Mouse (Mus musculus): ENCODE data around the gene H13. TPM values are rescaled to one million over a fixed set of nuclear protein-coding genes. Genes with fewer than 3 reads are reported as not detected.

The H13 gene
- polyA plus RNA-seq, 1 experiment from 2014 or later: 98.8 TPM

- Histone ChIP-seq H3K4me2 (ENCODE audit: low read depth, low read length) (no peak overlapping the region), H3K9ac (ENCODE audit: low read length) (0 out of 2 replicates have a peak overlapping the region, but pooled peaks have one; percentile 3), H3K9me3 (ENCODE audit: control insufficient read depth, low read length) (no peaks in the 10 kb centered on the region), H3K36me3 (ENCODE audit: control insufficient read depth, insufficient read depth, low read length) (peaks cover 31% of the 10 kb centered on the region), H3K27ac (ENCODE audit: low read length) (no peak overlapping the region), H3K4me1 (replicated peaks; ENCODE audit: control insufficient read depth, insufficient read depth, low read length) (peaks cover 28% of the 10 kb centered on the region), H3K4me3 (ENCODE audit: low read length) (no peak overlapping the region), H3K27me3 (ENCODE audit: control insufficient read depth, insufficient read depth, low read depth, low read length) (no peaks in the 10 kb centered on the region)
- WGBS: 74% methylated on average over 11 of the region's 11 CpGs
- no peak for ATAC-seq (ENCODE audit: low read depth)
Measured at GRCm38 (mm10) chr2:152674148-152674547, 4.9 kb downstream of the H13 start.

DNA sequence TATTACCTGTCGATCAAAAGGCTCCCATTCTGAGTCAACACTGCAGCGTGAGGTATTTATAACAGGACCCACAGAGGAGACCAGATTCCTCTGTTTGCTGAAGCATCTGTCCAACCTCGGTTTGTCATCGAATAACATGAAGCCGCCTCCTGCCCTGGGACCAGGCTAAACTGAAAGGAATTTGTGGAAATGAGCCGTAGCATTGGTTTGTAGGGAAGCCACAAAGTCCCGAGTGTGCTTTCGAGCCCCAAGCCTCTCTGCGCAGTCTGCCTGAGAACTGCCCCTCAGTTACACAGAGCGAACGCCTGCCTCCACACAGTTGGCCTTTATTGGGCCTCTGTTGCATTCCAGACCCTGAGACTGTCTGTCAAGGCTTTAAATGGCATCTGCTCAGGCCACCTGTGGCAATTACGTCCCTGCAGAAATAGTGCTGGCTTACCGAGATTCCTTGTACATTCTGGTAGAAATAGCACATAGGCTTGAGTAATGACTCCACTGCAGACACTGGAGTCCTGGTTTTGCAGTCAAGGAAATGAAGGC is 6.1 kb downstream of the H13 start:
- no peak overlapping the region for H3K27ac ChIP-seq (ENCODE audit: low read length)
- peaks cover 26% of the 10 kb centered on the region for H3K4me1 ChIP-seq (replicated peaks; ENCODE audit: control insufficient read depth, insufficient read depth, low read length)
- H3K9ac ChIP-seq (ENCODE audit: low read length): no peak overlapping the region
- no peak for ATAC-seq (ENCODE audit: low read depth)
- WGBS: 85% methylated on average over 13 of the region's 13 CpGs
- no peak overlapping the region for H3K4me3 ChIP-seq (ENCODE audit: low read length)
- peaks cover 38% of the 10 kb centered on the region for H3K36me3 ChIP-seq (ENCODE audit: control insufficient read depth, insufficient read depth, low read length)
- no peaks in the 10 kb centered on the region for H3K27me3 ChIP-seq (ENCODE audit: control insufficient read depth, insufficient read depth, low read depth, low read length)
- H3K4me2 ChIP-seq (ENCODE audit: low read depth, low read length): no peak overlapping the region
- no peaks in the 10 kb centered on the region for H3K9me3 ChIP-seq (ENCODE audit: control insufficient read depth, low read length)

DNA sequence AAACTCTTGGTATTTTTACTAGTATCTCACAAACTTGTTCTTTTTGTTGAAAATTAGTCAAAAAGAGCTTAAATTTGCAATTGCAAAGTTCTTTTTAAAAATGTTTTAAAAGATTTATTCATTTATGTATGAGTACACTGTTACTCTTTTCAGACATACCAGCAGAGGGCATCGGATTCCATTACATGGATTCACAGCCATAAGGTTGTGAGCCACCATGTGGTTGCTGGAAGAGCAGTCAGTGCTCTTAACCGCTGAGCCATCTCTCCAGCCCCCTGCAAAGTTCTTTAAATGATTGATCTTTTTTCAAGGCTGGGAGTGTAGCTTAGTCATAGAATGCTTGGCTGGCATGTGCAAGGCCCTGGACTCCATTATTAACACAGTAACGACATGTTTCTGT is 9.0 kb downstream of the H13 start:
- no peak overlapping the region for H3K4me2 ChIP-seq (ENCODE audit: low read depth, low read length)
- peaks cover 58% of the 10 kb centered on the region for H3K36me3 ChIP-seq (ENCODE audit: control insufficient read depth, insufficient read depth, low read length)
- 0 out of 2 replicates have a peak, but pooled peaks have one; percentile 66 for ATAC-seq (ENCODE audit: low read depth)
- H3K27me3 ChIP-seq (ENCODE audit: control insufficient read depth, insufficient read depth, low read depth, low read length): no peaks in the 10 kb centered on the region
- WGBS: 57% methylated on average over 3 of the region's 3 CpGs
- H3K9ac ChIP-seq (ENCODE audit: low read length): no peak overlapping the region
- 0 out of 2 replicates have a peak, but pooled peaks cover 3% of the 10 kb centered on the region for H3K4me1 ChIP-seq (replicated peaks; ENCODE audit: control insufficient read depth, insufficient read depth, low read length)
- H3K27ac ChIP-seq (ENCODE audit: low read length): no peak overlapping the region
- no peaks in the 10 kb centered on the region for H3K9me3 ChIP-seq (ENCODE audit: control insufficient read depth, low read length)
- no peak overlapping the region for H3K4me3 ChIP-seq (ENCODE audit: low read length)

GRCm38 (mm10) chr2:152678925-152679324 is 9.7 kb downstream of the H13 start:
- Histone ChIP-seq H3K27ac (ENCODE audit: low read length) (no peak overlapping the region), H3K4me1 (replicated peaks; ENCODE audit: control insufficient read depth, insufficient read depth, low read length) (0 out of 2 replicates have a peak, but pooled peaks cover 2% of the 10 kb centered on the region), H3K9ac (ENCODE audit: low read length) (no peak overlapping the region), H3K36me3 (ENCODE audit: control insufficient read depth, insufficient read depth, low read length) (peaks cover 62% of the 10 kb centered on the region), H3K4me2 (ENCODE audit: low read depth, low read length) (no peak overlapping the region), H3K27me3 (ENCODE audit: control insufficient read depth, insufficient read depth, low read depth, low read length) (no peaks in the 10 kb centered on the region), H3K4me3 (ENCODE audit: low read length) (no peak overlapping the region), H3K9me3 (ENCODE audit: control insufficient read depth, low read length) (no peaks in the 10 kb centered on the region)
- no peak for ATAC-seq (ENCODE audit: low read depth)
- WGBS: 87% methylated on average over 5 of the region's 5 CpGs

GRCm38 (mm10) chr2:152679701-152680355 is 10.6 kb downstream of the H13 start:
- WGBS: 76% methylated on average over 8 of the region's 8 CpGs
- Histone ChIP-seq H3K36me3 (ENCODE audit: control insufficient read depth, insufficient read depth, low read length) (peaks cover 71% of the 10 kb centered on the region), H3K27ac (ENCODE audit: low read length) (no peak overlapping the region), H3K4me3 (ENCODE audit: low read length) (no peak overlapping the region), H3K9me3 (ENCODE audit: control insufficient read depth, low read length) (no peaks in the 10 kb centered on the region), H3K4me2 (ENCODE audit: low read depth, low read length) (no peak overlapping the region), H3K9ac (ENCODE audit: low read length) (no peak overlapping the region), H3K27me3 (ENCODE audit: control insufficient read depth, insufficient read depth, low read depth, low read length) (no peaks in the 10 kb centered on the region), H3K4me1 (replicated peaks; ENCODE audit: control insufficient read depth, insufficient read depth, low read length) (no peaks in the 10 kb centered on the region)
- ATAC-seq (ENCODE audit: low read depth): no peak

GRCm38 (mm10) chr2:152683086-152683485 is 13.8 kb downstream of the H13 start:
- Histone ChIP-seq H3K27me3 (ENCODE audit: control insufficient read depth, insufficient read depth, low read depth, low read length) (no peaks in the 10 kb centered on the region), H3K4me3 (ENCODE audit: low read length) (no peak overlapping the region), H3K4me2 (ENCODE audit: low read depth, low read length) (no peak overlapping the region), H3K9me3 (ENCODE audit: control insufficient read depth, low read length) (peaks cover 8% of the 10 kb centered on the region), H3K4me1 (replicated peaks; ENCODE audit: control insufficient read depth, insufficient read depth, low read length) (peaks cover 3% of the 10 kb centered on the region; the same call in 1 of the 2 replicates), H3K9ac (ENCODE audit: low read length) (no peak overlapping the region), H3K27ac (ENCODE audit: low read length) (no peak overlapping the region), H3K36me3 (ENCODE audit: control insufficient read depth, insufficient read depth, low read length) (peaks cover 82% of the 10 kb centered on the region)
- 87% methylated on average over 5 of the region's 5 CpGs for WGBS
- ATAC-seq (ENCODE audit: low read depth): no peak

- Histone ChIP-seq H3K9ac (ENCODE audit: low read length) (peak overlapping the region; percentile 57), H3K36me3 (ENCODE audit: control insufficient read depth, insufficient read depth, low read length) (peaks cover 67% of the 10 kb centered on the region), H3K4me1 (replicated peaks; ENCODE audit: control insufficient read depth, insufficient read depth, low read length) (peaks cover 3% of the 10 kb centered on the region; the same call in 1 of the 2 replicates), H3K9me3 (ENCODE audit: control insufficient read depth, low read length) (peaks cover 8% of the 10 kb centered on the region), H3K4me2 (ENCODE audit: low read depth, low read length) (peak overlapping the region; percentile 49), H3K27ac (ENCODE audit: low read length) (peak overlapping the region; percentile 38; the same call in 1 of the 2 replicates), H3K27me3 (ENCODE audit: control insufficient read depth, insufficient read depth, low read depth, low read length) (no peaks in the 10 kb centered on the region), H3K4me3 (ENCODE audit: low read length) (peak overlapping the region; percentile 59)
- WGBS: 58% methylated on average over 12 of the region's 12 CpGs
- no peak for ATAC-seq (ENCODE audit: low read depth)
Measured at GRCm38 (mm10) chr2:152686399-152686798, 17.1 kb downstream of the H13 start.

DNA sequence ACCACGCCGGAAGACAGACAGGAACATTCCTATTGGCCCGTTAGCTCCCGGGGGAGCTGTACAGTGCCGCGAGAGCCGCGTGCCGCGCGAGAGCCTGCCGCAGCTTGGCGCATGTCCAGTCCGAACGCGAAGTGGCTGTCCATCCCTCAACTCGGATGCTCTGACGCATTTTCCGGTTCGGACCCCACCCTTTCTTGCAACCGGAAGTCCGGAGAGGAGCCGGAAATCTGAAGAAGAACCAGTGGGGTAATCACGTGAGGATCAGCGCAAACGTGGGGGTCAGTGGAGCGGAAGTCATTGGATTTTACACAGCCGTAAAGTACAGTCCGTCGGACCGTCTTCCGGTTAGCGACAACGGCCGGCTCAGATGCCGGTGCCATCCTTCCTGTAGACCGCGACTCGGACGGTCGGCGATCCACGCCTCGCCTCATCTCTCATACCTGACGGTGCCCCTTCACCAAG is 17.6 kb downstream of the H13 start, which contains the start of gene Mcts2:
Gene Mcts2, plus strand, starts transcription at position 230 of the 462 bp plus-strand sequence.
- 59% methylated on average over 45 of the region's 45 CpGs for WGBS
- Histone ChIP-seq H3K27me3 (ENCODE audit: control insufficient read depth, insufficient read depth, low read depth, low read length) (no peaks in the 10 kb centered on the region), H3K4me2 (ENCODE audit: low read depth, low read length) (peak within 1 kb of the TSS; percentile 65), H3K4me1 (replicated peaks; ENCODE audit: control insufficient read depth, insufficient read depth, low read length) (peaks cover 3% of the 10 kb centered on the region; the same call in 1 of the 2 replicates), H3K36me3 (ENCODE audit: control insufficient read depth, insufficient read depth, low read length) (peaks cover 63% of the 10 kb centered on the region), H3K27ac (ENCODE audit: low read length) (peak within 1 kb of the TSS; percentile 44; the same call in 1 of the 2 replicates), H3K9me3 (ENCODE audit: control insufficient read depth, low read length) (peaks cover 8% of the 10 kb centered on the region), H3K9ac (ENCODE audit: low read length) (peak within 1 kb of the TSS; percentile 60), H3K4me3 (ENCODE audit: low read length) (peak within 1 kb of the TSS; percentile 59)
- ATAC-seq (ENCODE audit: low read depth): peak; percentile 96

- H3K4me1 ChIP-seq (replicated peaks; ENCODE audit: control insufficient read depth, insufficient read depth, low read length): peaks cover 19% of the 10 kb centered on the region
- H3K9ac ChIP-seq (ENCODE audit: low read length): no peak overlapping the region
- no peak for ATAC-seq (ENCODE audit: low read depth)
- H3K9me3 ChIP-seq (ENCODE audit: control insufficient read depth, low read length): peaks cover 5% of the 10 kb centered on the region; the same call in 1 of the 2 replicates
- peaks cover 24% of the 10 kb centered on the region for H3K36me3 ChIP-seq (ENCODE audit: control insufficient read depth, insufficient read depth, low read length)
- H3K27me3 ChIP-seq (ENCODE audit: control insufficient read depth, insufficient read depth, low read depth, low read length): no peaks in the 10 kb centered on the region
- H3K4me2 ChIP-seq (ENCODE audit: low read depth, low read length): no peak overlapping the region
- H3K27ac ChIP-seq (ENCODE audit: low read length): no peak overlapping the region
- no peak overlapping the region for H3K4me3 ChIP-seq (ENCODE audit: low read length)
- 70% methylated on average over 7 of the region's 7 CpGs for WGBS
Measured at GRCm38 (mm10) chr2:152691564-152692217, 22.4 kb downstream of the H13 start.

All from lung, embryonic 16.5 days (tissue).